Mouse (Mus musculus) megakaryocyte, embryonic 14.5 days (primary cell): ENCODE data around the gene Mef2b.

ENCODE experiments used
- FLI1 ChIP-seq: IDR thresholded peaks from 2 replicates; pipeline ENCODE4 v1.6.1; 2012; ENCODE audit warnings: low read length, inconsistent platforms, mixed read lengths
- GATA1 ChIP-seq: IDR thresholded peaks from 3 replicates; pipeline ENCODE4 v1.6.1; 2012; ENCODE audit warnings: mixed read lengths, low read length, inconsistent platforms, borderline replicate concordance

DNA sequence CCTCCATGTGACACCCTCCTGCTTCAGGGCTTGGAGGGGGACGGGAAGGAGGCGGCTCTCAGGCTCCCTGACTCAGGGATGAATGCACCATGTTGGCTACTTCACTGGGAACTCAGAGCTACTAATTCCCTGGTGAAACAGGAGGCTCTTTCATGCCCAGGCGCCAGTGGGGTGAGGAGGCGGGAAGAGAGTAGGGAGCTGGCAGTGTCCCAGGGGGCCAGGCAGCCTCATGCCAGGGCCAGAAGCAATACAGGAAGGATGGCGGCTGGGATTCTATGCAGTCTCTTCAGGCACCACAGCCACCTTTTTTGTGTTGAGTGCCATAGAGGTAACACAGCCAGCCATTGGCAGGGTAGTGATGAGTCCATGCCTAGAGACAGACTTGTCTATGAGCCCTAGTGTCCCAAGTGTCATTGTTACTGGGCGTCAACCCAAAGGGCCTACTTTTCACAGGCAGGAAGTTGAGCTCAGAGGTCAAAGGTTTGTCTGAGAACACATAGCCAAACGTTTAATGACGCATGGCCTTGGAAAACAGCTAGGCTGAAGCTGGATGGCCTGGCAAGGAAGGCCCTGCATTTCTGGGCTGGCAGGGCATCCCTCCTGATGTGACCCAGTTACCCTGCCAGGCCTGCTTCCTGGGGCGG, 10.1 kb upstream of the Mef2b start:
- TF ChIP-seq GATA1: no peak
- TF ChIP-seq FLI1: no peak
